Mouse (Mus musculus): ENCODE results near the gene Eif3k. TPM values are rescaled to one million over a fixed set of nuclear protein-coding genes. Genes with fewer than 3 reads are reported as not detected.
A peak's percentile ranks its signal among the peaks of the same experiment; 100 is the strongest.
"Not testable (repeated sequence)": the region's sequence is repeated elsewhere in the genome, so short reads cannot be mapped to it uniquely, and the experiment has no call there.

Gene Eif3k
- polyA plus RNA-seq, 1 experiment, result 411 TPM

GRCm38 (mm10) chr7:28983849-28984248 is 2.2 kb upstream of the Eif3k start:
- TF ChIP-seq POLR2A (IDR thresholded peaks at IDR 0.05; ENCODE audit: borderline replicate concordance, extremely low read depth, insufficient read depth, insufficient read length, poor library complexity, severe bottlenecking), result no peak
- no peak for TF ChIP-seq CTCF (IDR thresholded peaks at IDR 0.05; ENCODE audit: borderline replicate concordance, extremely low read depth, insufficient read depth, insufficient read length)
- DNase-seq (ENCODE audit: low read depth), result no peak

GRCm38 (mm10) chr7:28983141-28983564 is 1.5 kb upstream of the Eif3k start:
- DNase-seq (ENCODE audit: low read depth), result no peak
- TF ChIP-seq POLR2A (IDR thresholded peaks at IDR 0.05; ENCODE audit: borderline replicate concordance, extremely low read depth, insufficient read depth, insufficient read length, poor library complexity, severe bottlenecking) (no peak), CTCF (IDR thresholded peaks at IDR 0.05; ENCODE audit: borderline replicate concordance, extremely low read depth, insufficient read depth, insufficient read length) (no peak)

- no peak for DNase-seq (ENCODE audit: low read depth)
These were observed 780 bp upstream of the Eif3k start for GRCm38 (mm10) chr7:28982274-28983013.

GRCm38 (mm10) chr7:28977556-28977955 is 4.1 kb downstream of the Eif3k start:
- TF ChIP-seq CTCF (IDR thresholded peaks at IDR 0.05; ENCODE audit: borderline replicate concordance, extremely low read depth, insufficient read depth, insufficient read length), result no peak
- no peak for TF ChIP-seq POLR2A (IDR thresholded peaks at IDR 0.05; ENCODE audit: borderline replicate concordance, extremely low read depth, insufficient read depth, insufficient read length, poor library complexity, severe bottlenecking)
- DNase-seq (ENCODE audit: low read depth), result no peak

More at GRCm38 (mm10) chr7:28982274-28983013, 780 bp upstream of the Eif3k start:
- TF ChIP-seq POLR2A (IDR thresholded peaks at IDR 0.05; ENCODE audit: borderline replicate concordance, extremely low read depth, insufficient read depth, insufficient read length, poor library complexity, severe bottlenecking) (no peak), CTCF (IDR thresholded peaks at IDR 0.05; ENCODE audit: borderline replicate concordance, extremely low read depth, insufficient read depth, insufficient read length) (no peak)

- DNase-seq (ENCODE audit: low read depth), result no peak
- TF ChIP-seq CTCF (IDR thresholded peaks at IDR 0.05; ENCODE audit: borderline replicate concordance, extremely low read depth, insufficient read depth, insufficient read length) (peak; percentile 18; the same call in 1 of the 2 replicates), POLR2A (IDR thresholded peaks at IDR 0.05; ENCODE audit: borderline replicate concordance, extremely low read depth, insufficient read depth, insufficient read length, poor library complexity, severe bottlenecking) (no peak)
These were observed 8.6 kb downstream of the Eif3k start for GRCm38 (mm10) chr7:28973025-28973424.

- peak; percentile 76 for DNase-seq (ENCODE audit: low read depth)
- no peak for TF ChIP-seq POLR2A (IDR thresholded peaks at IDR 0.05; ENCODE audit: borderline replicate concordance, extremely low read depth, insufficient read depth, insufficient read length, poor library complexity, severe bottlenecking)
- peak; percentile 88 for TF ChIP-seq CTCF (IDR thresholded peaks at IDR 0.05; ENCODE audit: borderline replicate concordance, extremely low read depth, insufficient read depth, insufficient read length)
These were observed 9.1 kb downstream of the Eif3k start for GRCm38 (mm10) chr7:28972542-28972985.

- no peak for TF ChIP-seq POLR2A (IDR thresholded peaks at IDR 0.05; ENCODE audit: borderline replicate concordance, extremely low read depth, insufficient read depth, insufficient read length, poor library complexity, severe bottlenecking)
- TF ChIP-seq CTCF (IDR thresholded peaks at IDR 0.05; ENCODE audit: borderline replicate concordance, extremely low read depth, insufficient read depth, insufficient read length), result no peak
- no peak for DNase-seq (ENCODE audit: low read depth)
These were observed 9.8 kb downstream of the Eif3k start for GRCm38 (mm10) chr7:28971770-28972269.

GRCm38 (mm10) chr7:28971029-28971428 is 10.6 kb downstream of the Eif3k start:
- DNase-seq (ENCODE audit: low read depth), result no peak
- TF ChIP-seq CTCF (IDR thresholded peaks at IDR 0.05; ENCODE audit: borderline replicate concordance, extremely low read depth, insufficient read depth, insufficient read length), result no peak
- TF ChIP-seq POLR2A (IDR thresholded peaks at IDR 0.05; ENCODE audit: borderline replicate concordance, extremely low read depth, insufficient read depth, insufficient read length, poor library complexity, severe bottlenecking), result no peak

GRCm38 (mm10) chr7:28969672-28970394 is 11.8 kb downstream of the Eif3k start:
- no peak for DNase-seq (ENCODE audit: low read depth)
- no peak for TF ChIP-seq POLR2A (IDR thresholded peaks at IDR 0.05; ENCODE audit: borderline replicate concordance, extremely low read depth, insufficient read depth, insufficient read length, poor library complexity, severe bottlenecking)
- no peak for TF ChIP-seq CTCF (IDR thresholded peaks at IDR 0.05; ENCODE audit: borderline replicate concordance, extremely low read depth, insufficient read depth, insufficient read length)

- DNase-seq (ENCODE audit: low read depth), result no peak
- TF ChIP-seq POLR2A (IDR thresholded peaks at IDR 0.05; ENCODE audit: borderline replicate concordance, extremely low read depth, insufficient read depth, insufficient read length, poor library complexity, severe bottlenecking), result no peak
- no peak for TF ChIP-seq CTCF (IDR thresholded peaks at IDR 0.05; ENCODE audit: borderline replicate concordance, extremely low read depth, insufficient read depth, insufficient read length)
These were observed 12.4 kb downstream of the Eif3k start for GRCm38 (mm10) chr7:28969271-28969670.

- DNase-seq (ENCODE audit: low read depth), result not testable (repeated sequence)
These were observed 13.5 kb downstream of the Eif3k start for GRCm38 (mm10) chr7:28968120-28968519.
